ENCODE assay signal across 20 mouse cellular contexts in genomic region chr14:98862095-98862735, GRCm38 (mm10).
DNase-seq lines count a peak whose midpoint lies in the region; ATAC-seq and TF ChIP-seq lines count a peak whose summit lies in the region.
"Had no signal": no experiment of that assay in that cellular context is flagged by ENCODE, and none has a peak within 500 bp of the region (broad histone marks: within the 10 kb centered on the region; RNA-seq: fewer than 3 reads in every experiment).

No protein-coding gene starts in this region.

- peak overlapping the region; percentile 83 for H3K27ac ChIP-seq in kidney, embryonic 14.5 days (ENCODE audit: low read depth, low read length)
- H3K27ac ChIP-seq in hindbrain, postnatal 0 days, result 0 out of 2 replicates have a peak overlapping the region, but pooled peaks have one; percentile 56
- H3K27ac ChIP-seq: embryonic facial prominence, embryonic 13.5 days; heart, embryonic 10.5 days; layer of hippocampus, adult 2 months; limb, embryonic 12.5 days; liver, embryonic 14.5 days; stomach, embryonic 15.5 days had no signal

- no peak for DNase-seq in kidney, adult 9 months
- DNase-seq in Muller cell, postnatal 12 days (ENCODE audit: inconsistent ontology term), result peak; percentile 18
- peak; percentile 14 for DNase-seq in brain, adult 2 months (ENCODE audit: low read depth, low spot score)
- peak; percentile 43 for DNase-seq in hindbrain, postnatal 0 days (ENCODE audit: low spot score)
- no peak for DNase-seq in cerebellum, adult 9-11 months
- DNase-seq in gastrocnemius, postnatal 36 days, result no peak
- DNase-seq: adrenal gland, postnatal 10 days; cerebellum, postnatal 25 days; gastrocnemius, postnatal 14 days; lung, postnatal 10 days; spleen, adult 18-20 months; thymus, postnatal 25 days had no signal

- H3K27me3 ChIP-seq in kidney, embryonic 14.5 days (ENCODE audit: control insufficient read depth, insufficient read depth, low read length), result no peaks in the 10 kb centered on the region
- no peaks in the 10 kb centered on the region for H3K27me3 ChIP-seq in hindbrain, postnatal 0 days (ENCODE audit: insufficient read depth, low read length)
- H3K27me3 ChIP-seq: embryonic facial prominence, embryonic 13.5 days; stomach, embryonic 15.5 days had no signal

- no peak for TF ChIP-seq CTCF in hindbrain, postnatal 0 days (IDR thresholded peaks at IDR 0.05; ENCODE audit: low read depth)

- ATAC-seq in kidney, embryonic 14.5 days (ENCODE audit: low FRiP score, low TSS enrichment), result no peak
- ATAC-seq in hindbrain, postnatal 0 days, result peak; percentile 95
- ATAC-seq: intestine, embryonic 16.5 days had no signal

- no peaks in the 10 kb centered on the region for H3K36me3 ChIP-seq in kidney, embryonic 14.5 days (ENCODE audit: control insufficient read depth, insufficient read depth, low read length)
- H3K36me3 ChIP-seq in hindbrain, postnatal 0 days (ENCODE audit: insufficient read depth, low read length), result no peaks in the 10 kb centered on the region
- H3K36me3 ChIP-seq: embryonic facial prominence, embryonic 13.5 days; heart, embryonic 10.5 days; limb, embryonic 12.5 days; stomach, embryonic 15.5 days had no signal

- intact Hi-C loops in gastrocnemius, postnatal 36 days (cut with DNase I), result no loop called here

- H3K4me3 ChIP-seq in kidney, embryonic 14.5 days (ENCODE audit: low read length), result no peak overlapping the region
- H3K4me3 ChIP-seq in hindbrain, postnatal 0 days (ENCODE audit: low read length), result no peak overlapping the region
- H3K4me3 ChIP-seq: embryonic facial prominence, embryonic 13.5 days; heart, embryonic 10.5 days; layer of hippocampus, adult 2 months; limb, embryonic 12.5 days; stomach, embryonic 15.5 days had no signal

- H3K4me1 ChIP-seq in kidney, embryonic 14.5 days (ENCODE audit: control insufficient read depth, insufficient read depth, low read length), result peaks cover 12% of the 10 kb centered on the region; the same call in 1 of the 2 replicates
- H3K4me1 ChIP-seq in hindbrain, postnatal 0 days (ENCODE audit: insufficient read depth, low read length), result no peaks in the 10 kb centered on the region
- H3K4me1 ChIP-seq: embryonic facial prominence, embryonic 13.5 days; heart, embryonic 10.5 days; stomach, embryonic 15.5 days had no signal

- H3K9me3 ChIP-seq in kidney, embryonic 14.5 days (ENCODE audit: control insufficient read depth, low read length), result no peaks in the 10 kb centered on the region
- no peaks in the 10 kb centered on the region for H3K9me3 ChIP-seq in hindbrain, postnatal 0 days (ENCODE audit: low read length)
- H3K9me3 ChIP-seq: embryonic facial prominence, embryonic 13.5 days; heart, embryonic 10.5 days; limb, embryonic 12.5 days; stomach, embryonic 15.5 days had no signal

- no peak overlapping the region for H3K4me2 ChIP-seq in kidney, embryonic 14.5 days (replicated peaks; ENCODE audit: low read depth, low read length)
- no peak overlapping the region for H3K4me2 ChIP-seq in hindbrain, postnatal 0 days (ENCODE audit: low read depth, low read length)
- H3K4me2 ChIP-seq: embryonic facial prominence, embryonic 13.5 days; limb, embryonic 12.5 days; stomach, embryonic 15.5 days had no signal

- 44% methylated on average over 5 of the region's 5 CpGs for WGBS in kidney, embryonic 14.5 days
- 28% methylated on average over 5 of the region's 5 CpGs for WGBS in hindbrain, postnatal 0 days

- no peak overlapping the region for H3K9ac ChIP-seq in kidney, embryonic 14.5 days (ENCODE audit: low read depth, low read length)
- H3K9ac ChIP-seq in hindbrain, postnatal 0 days (replicated peaks; ENCODE audit: low read length), result no peak overlapping the region
- H3K9ac ChIP-seq: embryonic facial prominence, embryonic 13.5 days; limb, embryonic 12.5 days; liver, embryonic 14.5 days; stomach, embryonic 15.5 days had no signal

Comparison
In these comparisons a context has a peak if more than half of its experiments do, and no peak if none do; other contexts are left out.
1. DNase-seq: peak in Muller cell, postnatal 12 days (single experiment), brain, adult 2 months (single experiment) and hindbrain, postnatal 0 days (single experiment); none in kidney, adult 9 months (single experiment), cerebellum, adult 9-11 months (single experiment) and gastrocnemius, postnatal 36 days (0 of 2).